Mouse (Mus musculus) cerebellum, adult 2 months (tissue): ENCODE data around the gene Stk10. TPM values are rescaled to one million over a fixed set of nuclear protein-coding genes. Genes with fewer than 3 reads are reported as not detected.

Source experiments
- DNase-seq, 2 experiments: peaks; one replicate each; pipeline ENCODE4 v3.0.0; 2021
- H3K27ac ChIP-seq: fragments of 200-500 bp; 2 replicates; pipeline ENCODE4 v1.5.1; 2012; ENCODE audit warnings: low read length, control low read depth, inconsistent platforms; ENCODE audit not compliant: insufficient read depth
- H3K27me3 ChIP-seq: fragments of 200-500 bp; 2 replicates; pipeline ENCODE4 v1.6.1; 2012; ENCODE audit warnings: inconsistent platforms, mild to moderate bottlenecking, low read length, moderate library complexity; ENCODE audit not compliant: control insufficient read depth, insufficient read depth
- H3K4me1 ChIP-seq: fragments of 200-500 bp; 2 replicates; pipeline ENCODE4 v1.6.1; 2011; ENCODE audit warnings: low read length; ENCODE audit not compliant: control insufficient read depth, insufficient read depth
- H3K4me3 ChIP-seq: fragments of 200-500 bp; replicated peaks from 2 replicates; pipeline ENCODE3; 2011; ENCODE audit warnings: mild to moderate bottlenecking, low read depth, low read length, control low read depth; ENCODE audit not compliant: insufficient read depth
- CTCF ChIP-seq: fragments of 200-500 bp; IDR thresholded peaks from 2 replicates; pipeline ENCODE4 v1.5.1; 2011; ENCODE audit warnings: low read depth, mild to moderate bottlenecking, control low read depth, low read length, moderate library complexity, borderline replicate concordance; ENCODE audit not compliant: insufficient read depth
- POLR2A ChIP-seq: fragments of 200-500 bp; IDR thresholded peaks from 2 replicates; pipeline ENCODE4 v1.6.1; 2011; ENCODE audit warnings: low read length, control low read depth, borderline replicate concordance; ENCODE audit not compliant: insufficient read depth
- WGBS: fragments of 180-500 bp; shearing (Covaris S2); methylation state at CpG from one replicate; pipeline ENCODE4 v1.1.7; 2018; 5-methylcytosine and 5-hydroxymethylcytosine counted together
- polyA plus RNA-seq: library from polyadenylated mRNA; depleted of rRNA; stranded (reverse); fragments of >200 nt; gene quantifications from 2 replicates; pipeline ENCODE4 v1.2.3, GENCODE M21; 2012

The Stk10 gene
- polyA plus RNA-seq, 1 experiment, result 19.6 TPM

- H3K27ac ChIP-seq, result no peak overlapping the region
- H3K4me1 ChIP-seq, result peaks cover 14% of the 10 kb centered on the region
- TF ChIP-seq CTCF, result no peak
- no peak for TF ChIP-seq POLR2A
- no peak for DNase-seq
- no peaks in the 10 kb centered on the region for H3K27me3 ChIP-seq
- WGBS, result 61% methylated on average over 4 of the region's 4 CpGs
- H3K4me3 ChIP-seq, result no peak overlapping the region
Measured at GRCm38 (mm10) chr11:32636275-32636674, 103.2 kb downstream of the Stk10 start.

DNA sequence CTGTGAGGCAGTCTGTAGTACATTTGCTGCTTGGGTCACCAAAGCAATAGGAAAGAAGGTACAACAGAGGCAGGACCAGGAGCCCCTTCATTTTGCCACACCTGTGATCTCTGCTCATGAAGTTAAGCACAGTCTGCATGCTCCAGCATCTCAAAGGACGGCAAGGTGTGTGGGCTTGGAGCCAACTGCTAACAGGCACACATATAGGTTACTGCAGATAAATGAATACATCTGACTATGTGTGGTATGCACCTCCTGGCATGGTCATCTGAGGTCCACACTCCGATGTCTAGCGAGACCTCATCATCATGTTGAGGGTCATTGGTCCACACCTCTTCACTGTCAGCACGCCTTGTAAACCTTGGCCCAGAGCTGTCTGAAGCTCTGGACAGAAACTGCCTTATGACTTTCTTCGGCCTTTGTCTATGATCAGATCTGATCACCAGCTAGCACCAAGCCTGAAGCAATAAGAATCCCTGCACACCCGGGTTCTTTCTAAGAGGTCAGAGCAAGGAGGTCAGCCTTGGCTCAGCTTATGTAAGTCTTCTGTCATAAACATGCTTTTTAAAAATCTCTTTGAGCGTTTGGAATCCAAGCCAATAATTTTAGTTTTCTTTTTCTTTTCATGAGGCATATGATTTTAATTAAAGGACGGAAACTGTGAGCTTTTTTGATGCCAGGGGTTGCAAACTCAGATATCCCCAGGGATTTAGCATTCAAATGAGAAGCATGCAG lies 105.6 kb downstream of the Stk10 start:
- no peak overlapping the region for H3K4me3 ChIP-seq
- TF ChIP-seq CTCF (no peak), POLR2A (no peak)
- H3K27me3 ChIP-seq, result no peaks in the 10 kb centered on the region
- peaks cover 14% of the 10 kb centered on the region for H3K4me1 ChIP-seq
- WGBS, result 65% methylated on average over 8 of the region's 8 CpGs
- DNase-seq, result peak in 1 of 2 experiments; percentile 43
- peak overlapping the region; percentile 86 for H3K27ac ChIP-seq

- H3K4me3 ChIP-seq, result peak overlapping the region; percentile 63
- 60% methylated on average over 4 of the region's 4 CpGs for WGBS
- no peaks in the 10 kb centered on the region for H3K27me3 ChIP-seq
- no peak for DNase-seq
- peak overlapping the region; percentile 68 for H3K27ac ChIP-seq
- peaks cover 14% of the 10 kb centered on the region; the same call in 1 of the 2 replicates for H3K4me1 ChIP-seq
- TF ChIP-seq CTCF (no peak), POLR2A (no peak)
Measured at GRCm38 (mm10) chr11:32640617-32641016, 107.5 kb downstream of the Stk10 start.

- WGBS, result under 1% methylated on average over 60 of the region's 64 CpGs
- peak; percentile 97 for TF ChIP-seq POLR2A
- TF ChIP-seq CTCF, result no peak
- Histone ChIP-seq H3K4me1 (peaks cover 14% of the 10 kb centered on the region; the same call in 1 of the 2 replicates), H3K27ac (peak within 1 kb of the TSS; percentile 78), H3K4me3 (peak within 1 kb of the TSS; percentile 63), H3K27me3 (no peaks in the 10 kb centered on the region)
- peak; percentile 97 to 99 for DNase-seq
Measured at GRCm38 (mm10) chr11:32642249-32642876, 109.3 kb downstream of the Stk10 start, which contains the start of gene Fbxw11. TSS of gene Fbxw11 (plus strand) at chr11:32642724.

GRCm38 (mm10) chr11:32642899-32643886 lies 110.1 kb downstream of the Stk10 start:
- no peak for TF ChIP-seq POLR2A
- TF ChIP-seq CTCF, result no peak
- H3K4me1 ChIP-seq, result peaks cover 15% of the 10 kb centered on the region; the same call in 1 of the 2 replicates
- DNase-seq, result peak in 1 of 2 experiments; percentile 72
- peak overlapping the region; percentile 63 for H3K4me3 ChIP-seq
- peak overlapping the region; percentile 72 for H3K27ac ChIP-seq
- no peaks in the 10 kb centered on the region for H3K27me3 ChIP-seq
- under 1% methylated on average over 54 of the region's 54 CpGs for WGBS

- 4% methylated on average over 3 of the region's 3 CpGs for WGBS
- H3K27me3 ChIP-seq, result no peaks in the 10 kb centered on the region
- TF ChIP-seq CTCF (no peak), POLR2A (no peak)
- H3K27ac ChIP-seq, result peak overlapping the region; percentile 72; the same call in 1 of the 2 replicates
- DNase-seq, result no peak
- peaks cover 9% of the 10 kb centered on the region; the same call in 1 of the 2 replicates for H3K4me1 ChIP-seq
- peak overlapping the region; percentile 63 for H3K4me3 ChIP-seq
Measured at GRCm38 (mm10) chr11:32644010-32644409, 110.9 kb downstream of the Stk10 start.

DNA sequence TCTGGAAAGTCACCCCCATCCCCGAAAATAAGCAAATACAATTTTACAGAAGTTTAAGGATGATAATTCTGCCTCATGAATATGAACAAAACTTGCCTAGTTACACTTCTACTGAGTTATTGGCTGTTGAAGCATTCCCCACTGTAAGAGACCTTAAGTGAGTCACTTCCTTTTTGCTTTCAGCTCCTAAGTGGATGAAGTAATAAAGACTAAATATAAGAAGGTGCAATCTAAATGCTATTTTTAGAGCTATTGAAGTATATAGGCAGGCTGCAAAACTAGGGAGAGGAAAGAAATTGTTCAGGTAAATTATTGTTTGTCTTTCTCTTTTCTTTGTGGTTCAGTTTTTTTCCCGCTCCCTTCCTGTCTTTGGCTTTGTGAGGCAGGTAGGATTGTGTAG lies 114.2 kb downstream of the Stk10 start:
- no peak for TF ChIP-seq CTCF
- no peak for TF ChIP-seq POLR2A
- 76% methylated on average over 2 of the region's 2 CpGs for WGBS
- Histone ChIP-seq H3K27ac (no peak overlapping the region), H3K27me3 (no peaks in the 10 kb centered on the region), H3K4me1 (peaks cover 16% of the 10 kb centered on the region; the same call in 1 of the 2 replicates), H3K4me3 (no peak overlapping the region)
- no peak for DNase-seq
